Mouse (Mus musculus) MEL (cell line): Measurements from ENCODE around the gene Tmem248. TPM values are rescaled to one million over a fixed set of nuclear protein-coding genes. Genes with fewer than 3 reads are reported as not detected.

ENCODE experiments used
- DNase-seq: peaks from one replicate; pipeline ENCODE4 v3.0.0; 2011; ENCODE audit warnings: low read depth, low spot score
- H3K27ac ChIP-seq: 2 replicates; pipeline ENCODE4 v1.5.1; 2012; ENCODE audit warnings: low read depth, mild to moderate bottlenecking, control low read depth, low read length, moderate library complexity; ENCODE audit not compliant: control insufficient read depth
- H3K27me3 ChIP-seq, 2 experiments: fragments of 150-350 bp in 1 of 2; sonication (generic) in 1 of 2; 2 replicates each; pipeline ENCODE4 v1.6.1; 2012; ENCODE audit warnings: low read length in 2 of 2, mild to moderate bottlenecking in 2 of 2, improper control_type of control experiment in 1 of 2, moderate library complexity in 1 of 2; ENCODE audit not compliant: insufficient read depth in 2 of 2, control insufficient read depth in 1 of 2
- H3K36me3 ChIP-seq, 2 experiments: 2 replicates each; pipeline ENCODE4 v1.6.1; 2012 to 2014; ENCODE audit warnings: low read length in 2 of 2, improper control_type of control experiment in 1 of 2, inconsistent platforms in 1 of 2, mild to moderate bottlenecking in 1 of 2; ENCODE audit not compliant: insufficient read depth in 2 of 2, control insufficient read depth in 1 of 2
- H3K4me1 ChIP-seq, 2 experiments: fragments of 150-350 bp in 1 of 2; sonication (generic) in 1 of 2; 2 replicates each; pipeline ENCODE4 v1.6.1; 2012; ENCODE audit warnings: low read length in 2 of 2, improper control_type of control experiment in 1 of 2, mild to moderate bottlenecking in 1 of 2; ENCODE audit not compliant: insufficient read depth in 2 of 2, control insufficient read depth in 1 of 2
- H3K4me3 ChIP-seq, 2 experiments: fragments of 150-350 bp in 1 of 2; sonication (generic) in 1 of 2; 2 replicates each; pipeline ENCODE4 v1.5.1; 2012; ENCODE audit warnings: low read depth in 2 of 2, low read length in 2 of 2, mild to moderate bottlenecking in 2 of 2, moderate library complexity in 2 of 2, control low read depth in 1 of 2, improper control_type of control experiment in 1 of 2; ENCODE audit not compliant: control insufficient read depth in 1 of 2, insufficient read depth in 1 of 2
- H3K79me2 ChIP-seq: 2 replicates; pipeline ENCODE4 v1.6.1; 2012; ENCODE audit warnings: mild to moderate bottlenecking, low read length, moderate library complexity; ENCODE audit not compliant: control insufficient read depth, poor library complexity, insufficient read depth
- H3K9ac ChIP-seq: 2 replicates; pipeline ENCODE4 v1.6.1; 2012; ENCODE audit warnings: low read depth, mild to moderate bottlenecking, control low read depth, low read length, moderate library complexity; ENCODE audit not compliant: control insufficient read depth, poor library complexity, severe bottlenecking
- H3K9me3 ChIP-seq: fragments of 150-350 bp; sonication (generic); replicated peaks from 2 replicates; pipeline ENCODE4 v1.6.1; 2012; ENCODE audit warnings: mild to moderate bottlenecking, low read length, improper control_type of control experiment, moderate library complexity; ENCODE audit not compliant: insufficient read depth
- CTCF ChIP-seq, 3 experiments: IDR thresholded peaks in 2 of 3; conservative IDR thresholded peaks in 1 of 3; 2 replicates each; pipeline ENCODE4 v1.5.1; 2011 to 2012; ENCODE audit warnings: low read length in 3 of 3, low read depth in 2 of 3, mild to moderate bottlenecking in 2 of 3, improper control_type of control experiment in 1 of 3, inconsistent platforms in 1 of 3, mixed read lengths in 1 of 3, moderate library complexity in 1 of 3; ENCODE audit not compliant: control insufficient read depth in 1 of 3, insufficient read depth in 1 of 3, poor library complexity in 1 of 3, severe bottlenecking in 1 of 3
- JUND ChIP-seq: IDR thresholded peaks from 2 replicates; pipeline ENCODE4 v1.6.1; 2011; ENCODE audit warnings: low read depth, mild to moderate bottlenecking, improper control_type of control experiment, low read length
- MAFK ChIP-seq: IDR thresholded peaks from 2 replicates; pipeline ENCODE4 v1.6.1; 2011; ENCODE audit warnings: low read depth, mild to moderate bottlenecking, low read length, improper control_type of control experiment, borderline replicate concordance
- NELFE ChIP-seq: IDR thresholded peaks from 2 replicates; pipeline ENCODE4 v1.6.1; 2011; ENCODE audit warnings: low read depth, low read length, improper control_type of control experiment
- NRF1 ChIP-seq: IDR thresholded peaks from 2 replicates; pipeline ENCODE4 v1.6.1; 2014; ENCODE audit warnings: low read depth, mild to moderate bottlenecking, inconsistent platforms, low read length, improper control_type of control experiment, moderate library complexity; ENCODE audit not compliant: poor library complexity, insufficient read depth, severe bottlenecking
- RCOR1 ChIP-seq: IDR thresholded peaks from 2 replicates; pipeline ENCODE4 v1.6.1; 2012; ENCODE audit warnings: low read depth, mild to moderate bottlenecking, inconsistent platforms, low read length, improper control_type of control experiment
- ZC3H11A ChIP-seq: IDR thresholded peaks from 2 replicates; pipeline ENCODE4 v1.6.1; 2012; ENCODE audit warnings: low read depth, mild to moderate bottlenecking, inconsistent platforms, low read length, improper control_type of control experiment
- ZKSCAN1 ChIP-seq: IDR thresholded peaks from 2 replicates; pipeline ENCODE4 v1.6.1; 2012; ENCODE audit warnings: low read depth, mild to moderate bottlenecking, inconsistent platforms, low read length, improper control_type of control experiment, moderate library complexity
- ZMIZ1 ChIP-seq: IDR thresholded peaks from 2 replicates; pipeline ENCODE4 v1.6.1; 2012; ENCODE audit warnings: low read depth, mild to moderate bottlenecking, inconsistent platforms, low read length, improper control_type of control experiment, moderate library complexity
- ZNF384 ChIP-seq: IDR thresholded peaks from 2 replicates; pipeline ENCODE4 v1.6.1; 2012; ENCODE audit warnings: low read depth, mild to moderate bottlenecking, inconsistent platforms, low read length, improper control_type of control experiment
- polyA plus RNA-seq, 2 experiments: library from polyadenylated mRNA; stranded (reverse) in 1 of 2; unstranded in 1 of 2; fragments of >175 nt in 1 of 2; fragments of >200 nt in 1 of 2; gene quantifications; 2 replicates each; pipeline versions ENCODE4 v1.2.1 to v1.2.4; 2012; ENCODE audit warnings: low replicate concordance in 2 of 2, low read depth in 1 of 2; ENCODE audit not compliant: insufficient read length in 2 of 2, insufficient read depth in 1 of 2, missing spikeins in 1 of 2
- total RNA-seq: library from RNA; depleted of rRNA; stranded (reverse); fragments of 300-350 nt; gene quantifications from 2 replicates; pipeline ENCODE4 v1.2.3, GENCODE M21; 2012

Tmem248 gene
- total and polyA plus RNA-seq, 3 experiments, result 55.5 to 58.2 TPM; not detected in 1

DNA sequence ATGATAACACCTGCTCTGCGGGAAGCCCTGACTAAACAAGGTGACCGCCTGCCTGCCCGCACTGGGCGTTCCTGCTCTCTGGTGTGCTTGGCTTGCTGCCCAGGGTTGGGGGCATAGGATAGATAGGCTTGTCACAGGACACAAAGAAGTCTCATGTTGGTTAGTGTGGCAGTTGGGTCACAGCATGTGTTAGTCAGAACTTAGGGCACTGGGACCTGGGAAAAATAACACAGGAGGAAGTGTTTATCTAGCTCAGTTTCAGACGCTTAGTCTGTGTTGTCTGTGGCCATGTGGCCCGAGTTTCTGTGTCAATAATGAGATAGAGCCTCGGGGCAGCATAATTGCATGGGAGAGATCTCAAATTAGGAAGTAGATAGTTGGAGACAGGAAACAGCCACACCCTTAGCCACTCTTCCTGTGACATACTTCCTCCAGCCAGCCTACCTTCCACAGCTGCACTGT, 61.2 kb downstream of the Tmem248 start (continued):
- TF ChIP-seq NRF1, result no peak

DNA sequence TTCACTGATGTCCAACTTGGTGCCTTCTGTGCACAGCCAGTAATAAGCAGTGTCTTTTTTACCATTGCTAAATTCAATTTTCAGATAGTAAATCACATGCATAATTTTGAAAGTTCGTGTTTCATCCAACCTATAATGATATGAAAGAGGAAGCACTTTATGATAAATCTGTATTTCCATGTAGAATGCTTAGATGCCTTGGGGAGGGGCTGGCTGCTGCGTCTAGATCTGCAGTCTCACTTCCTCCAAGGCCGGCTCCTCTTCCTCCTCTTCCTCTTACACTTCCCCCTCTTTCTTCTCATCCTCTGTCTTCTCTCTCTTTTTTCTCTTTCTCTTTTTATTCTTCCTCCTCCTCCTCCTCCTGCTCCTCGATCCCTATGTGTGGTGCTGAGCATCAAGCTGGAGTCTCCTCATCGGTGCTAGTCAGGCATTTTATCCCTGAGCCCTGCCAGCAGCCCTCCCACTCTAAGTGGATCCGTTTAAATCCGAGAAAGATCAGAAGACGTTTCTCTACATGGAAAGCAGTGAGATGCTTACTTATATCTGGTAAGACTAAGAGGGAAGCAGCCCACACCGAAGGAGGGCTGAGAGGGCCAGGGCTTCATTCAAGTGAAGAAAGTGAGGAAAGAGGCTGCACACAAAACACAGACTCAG, 66.3 kb downstream of the Tmem248 start:
- no peak overlapping the region for H3K27ac ChIP-seq
- H3K4me3 ChIP-seq, result no peak overlapping the region
- H3K79me2 ChIP-seq, result no peaks in the 10 kb centered on the region
- H3K36me3 ChIP-seq, result peaks cover 5 to 12% of the 10 kb centered on the region in 2 experiments
- DNase-seq, result no peak
- no peaks in the 10 kb centered on the region for H3K9me3 ChIP-seq
- H3K27me3 ChIP-seq, result no peaks in the 10 kb centered on the region
- peaks cover 4 to 6% of the 10 kb centered on the region in 2 experiments for H3K4me1 ChIP-seq
- TF ChIP-seq ZKSCAN1, result no peak
- TF ChIP-seq MAFK, result no peak
- no peak for TF ChIP-seq NRF1
- no peak for TF ChIP-seq RCOR1
- no peak for TF ChIP-seq ZMIZ1
- no peak for TF ChIP-seq JUND
- no peak for TF ChIP-seq NELFE
- TF ChIP-seq, all 39 proteins: peak for 0
- no peak overlapping the region for H3K9ac ChIP-seq

DNA sequence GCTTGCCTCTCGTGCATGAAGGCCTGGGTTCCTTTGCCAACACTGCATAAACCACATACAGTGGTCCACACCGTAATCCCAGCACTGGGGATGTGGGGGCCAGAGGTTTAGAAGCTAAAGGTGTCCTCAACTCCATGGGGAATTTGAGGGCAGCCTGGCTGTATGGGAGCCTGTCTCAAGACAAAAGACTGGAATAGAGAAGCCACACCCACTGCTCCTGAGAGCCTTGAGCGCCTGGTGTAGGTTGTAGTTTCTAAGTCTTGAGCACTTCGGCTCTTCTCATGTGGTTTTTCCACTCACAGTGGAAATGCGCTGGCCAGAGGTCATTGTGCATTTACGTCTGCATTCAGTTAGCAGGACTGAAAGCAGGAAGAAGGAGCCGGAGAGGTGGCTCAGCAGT, 71.2 kb downstream of the Tmem248 start:
- no peak overlapping the region for H3K27ac ChIP-seq
- no peak overlapping the region for H3K4me3 ChIP-seq
- no peaks in the 10 kb centered on the region for H3K4me1 ChIP-seq
- no peak for DNase-seq
- no peaks in the 10 kb centered on the region for H3K27me3 ChIP-seq
- no peaks in the 10 kb centered on the region for H3K79me2 ChIP-seq
- H3K36me3 ChIP-seq, result peaks cover 0 to 3% of the 10 kb centered on the region in 2 experiments; a peak in 2 of 4 replicates
- no peak overlapping the region for H3K9ac ChIP-seq
- TF ChIP-seq ZC3H11A, result no peak
- H3K9me3 ChIP-seq, result no peaks in the 10 kb centered on the region

DNA sequence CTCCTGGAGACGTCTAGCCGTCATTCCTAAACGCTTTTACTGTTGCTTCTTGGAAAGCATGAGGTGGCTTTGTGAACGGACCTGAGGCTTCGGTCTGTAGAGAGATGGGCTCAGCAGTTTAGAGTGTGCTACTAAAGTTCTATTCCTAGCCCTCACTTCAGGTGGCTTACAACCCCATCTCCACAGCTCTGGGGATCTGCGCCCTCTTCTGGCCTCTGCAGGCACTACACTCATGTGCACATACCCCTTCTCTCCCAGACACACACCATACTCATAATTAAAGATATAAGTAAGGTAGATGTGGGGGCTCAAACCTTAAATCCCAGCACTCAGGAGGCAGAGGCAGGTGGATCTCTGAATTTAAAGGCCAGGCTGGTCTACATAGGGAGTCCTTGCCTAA, 73.4 kb downstream of the Tmem248 start:
- H3K9me3 ChIP-seq, result no peaks in the 10 kb centered on the region
- H3K4me3 ChIP-seq, result no peak overlapping the region
- H3K9ac ChIP-seq, result no peak overlapping the region
- no peaks in the 10 kb centered on the region for H3K79me2 ChIP-seq
- peak; percentile 42 to 53 (median 45) for TF ChIP-seq CTCF (IDR thresholded peaks at IDR 0.05 in 2 of 3, conservative IDR thresholded peaks at IDR 0.05 in 1 of 3; ENCODE audit: control insufficient read depth in 1 of 3, insufficient read depth in 1 of 3, low read depth in 2 of 3, low read length in 3 of 3, poor library complexity in 1 of 3, severe bottlenecking in 1 of 3)
- TF ChIP-seq ZNF384, result no peak
- H3K36me3 ChIP-seq, result peaks cover 0 to 2% of the 10 kb centered on the region in 2 experiments; a peak in 2 of 4 replicates
- H3K27me3 ChIP-seq, result no peaks in the 10 kb centered on the region
- H3K27ac ChIP-seq, result no peak overlapping the region
- H3K4me1 ChIP-seq, result no peaks in the 10 kb centered on the region
- peak; percentile 32 for DNase-seq
